Mouse (Mus musculus) hindbrain, embryonic 14.5 days (tissue): Measurements from ENCODE around the gene Tmem135. TPM values are rescaled to one million over a fixed set of nuclear protein-coding genes. Genes with fewer than 3 reads are reported as not detected.
A peak's percentile ranks its signal among the peaks of the same experiment; 100 is the strongest.

Source experiments
- ATAC-seq: fragments of 200-750 bp; cut with Nextera tagmentation; 2 replicates; pipeline ENCODE4 v1.8.0; 2017; ENCODE audit warnings: moderate number of reproducible peaks, mild to moderate bottlenecking, moderate TSS enrichment, moderate library complexity; ENCODE audit not compliant: low FRiP score
- DNase-seq: peaks from one replicate; pipeline ENCODE4 v3.0.0-alpha.2; 2015; ENCODE audit warnings: low spot score
- H3K27ac ChIP-seq: fragments of 300-500 bp; sonication (generic); 2 replicates; pipeline ENCODE4 v1.5.1; 2014; ENCODE audit warnings: mild to moderate bottlenecking, moderate library complexity
- H3K27me3 ChIP-seq: fragments of 300-500 bp; sonication (generic); 2 replicates; pipeline ENCODE4 v1.6.1; 2014; ENCODE audit warnings: mild to moderate bottlenecking, low read length, mixed read lengths; ENCODE audit not compliant: control insufficient read depth, insufficient read depth
- H3K36me3 ChIP-seq: fragments of 300-500 bp; sonication (generic); replicated peaks from 2 replicates; pipeline ENCODE4 v1.6.1; 2014; ENCODE audit not compliant: control insufficient read depth, insufficient read depth
- H3K4me1 ChIP-seq: fragments of 300-500 bp; sonication (generic); replicated peaks from 2 replicates; pipeline ENCODE4 v1.6.1; 2014; ENCODE audit warnings: antibody characterized with exemption, low read length, mixed read lengths; ENCODE audit not compliant: control insufficient read depth, insufficient read depth
- H3K4me2 ChIP-seq: fragments of 300-500 bp; sonication (generic); replicated peaks from 2 replicates; pipeline ENCODE4 v1.6.1; 2014; ENCODE audit warnings: mild to moderate bottlenecking, moderate library complexity
- H3K4me3 ChIP-seq: fragments of 300-500 bp; sonication (generic); replicated peaks from 2 replicates; pipeline ENCODE4 v1.5.1; 2014; ENCODE audit warnings: mild to moderate bottlenecking, low read length
- H3K9ac ChIP-seq: fragments of 300-500 bp; sonication (generic); 2 replicates; pipeline ENCODE4 v1.6.1; 2014
- H3K9me3 ChIP-seq: fragments of 300-500 bp; sonication (generic); 2 replicates; pipeline ENCODE4 v1.6.1; 2016; ENCODE audit warnings: low read length; ENCODE audit not compliant: control insufficient read depth
- WGBS: fragments of 180-500 bp; shearing (Covaris S2); extraction: QIAGEN DNeasy Blood & Tissue Kit; methylation state at CpG from one replicate; pipeline ENCODE4 v1.1.7; 2014; 5-methylcytosine and 5-hydroxymethylcytosine counted together
- polyA plus RNA-seq: library from polyadenylated mRNA; unstranded; fragments of >200 nt; fragmentation: Nextera tagmentation; extraction: Ambion mirVana; gene quantifications from 2 replicates; pipeline ENCODE4 v1.2.1, GENCODE M21; 2014

Gene Tmem135
- polyA plus RNA-seq, 1 experiment from 2014 or later: 32.7 TPM

DNA sequence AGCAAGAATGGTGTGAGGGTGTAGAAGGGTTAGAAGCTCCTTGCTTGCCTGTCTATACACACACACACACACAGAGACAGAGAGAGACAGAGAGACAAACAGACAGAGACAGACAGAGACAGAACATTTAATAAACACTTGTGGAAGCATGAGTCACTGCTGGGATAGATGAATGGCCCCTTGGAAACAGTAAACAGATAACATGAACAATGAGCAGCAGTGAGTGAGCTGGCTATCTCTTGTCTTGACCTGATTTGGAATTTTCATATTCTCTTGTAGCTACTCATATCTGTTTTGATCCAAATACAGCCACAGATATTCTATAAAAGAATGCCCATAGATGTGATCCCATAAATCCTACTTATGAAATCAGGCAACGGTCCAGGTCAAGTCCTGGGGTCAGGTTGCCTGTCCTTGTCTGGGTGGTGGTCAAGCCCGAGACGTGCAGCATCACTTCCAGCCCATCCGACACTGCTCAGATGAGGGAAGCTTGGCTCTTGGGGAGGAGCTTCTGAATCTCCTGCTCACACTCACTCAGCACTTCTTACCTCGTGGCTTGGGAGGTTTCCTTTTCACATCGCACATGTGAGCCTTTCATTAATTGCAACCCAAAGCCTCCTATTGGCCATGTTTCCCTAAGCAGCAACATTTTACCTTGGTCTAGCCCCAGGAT lies 32.3 kb downstream of the Tmem135 start:
- H3K9ac ChIP-seq: no peak overlapping the region
- DNase-seq (no peak), ATAC-seq (no peak)
- H3K36me3 ChIP-seq: no peaks in the 10 kb centered on the region
- peaks cover 5% of the 10 kb centered on the region; the same call in 1 of the 2 replicates for H3K27me3 ChIP-seq
- no peaks in the 10 kb centered on the region for H3K4me1 ChIP-seq
- WGBS: 80% methylated on average over 6 of the region's 6 CpGs
- no peaks in the 10 kb centered on the region for H3K9me3 ChIP-seq
- no peak overlapping the region for H3K4me3 ChIP-seq
- H3K4me2 ChIP-seq: no peak overlapping the region
- no peak overlapping the region for H3K27ac ChIP-seq

DNA sequence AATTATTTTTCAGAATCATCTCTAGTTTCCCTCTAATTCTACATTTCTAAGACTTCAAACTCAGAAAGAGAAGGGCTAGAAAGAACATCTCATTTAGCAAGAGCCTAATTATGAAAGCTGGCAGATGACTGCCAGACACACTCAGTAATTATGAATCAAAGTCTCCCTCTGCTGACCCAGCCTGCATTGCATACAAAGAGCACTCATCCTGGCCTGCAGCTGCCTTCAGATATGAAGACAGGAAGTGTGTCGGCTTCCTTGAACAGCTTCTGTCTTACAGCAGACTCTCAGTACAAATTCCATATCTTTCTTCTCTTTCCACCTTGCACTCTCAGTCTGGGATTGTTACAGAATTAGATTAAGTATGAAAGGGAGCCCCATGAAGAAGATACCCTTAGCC lies 33.1 kb downstream of the Tmem135 start:
- Histone ChIP-seq H3K27ac (no peak overlapping the region), H3K4me3 (no peak overlapping the region), H3K4me2 (no peak overlapping the region), H3K27me3 (peaks cover 5% of the 10 kb centered on the region; the same call in 1 of the 2 replicates), H3K36me3 (no peaks in the 10 kb centered on the region), H3K9me3 (no peaks in the 10 kb centered on the region), H3K4me1 (no peaks in the 10 kb centered on the region), H3K9ac (no peak overlapping the region)
- ATAC-seq (no peak), DNase-seq (peak; percentile 33)
- WGBS: 47% methylated on average over 1 of the region's 1 CpGs

DNA sequence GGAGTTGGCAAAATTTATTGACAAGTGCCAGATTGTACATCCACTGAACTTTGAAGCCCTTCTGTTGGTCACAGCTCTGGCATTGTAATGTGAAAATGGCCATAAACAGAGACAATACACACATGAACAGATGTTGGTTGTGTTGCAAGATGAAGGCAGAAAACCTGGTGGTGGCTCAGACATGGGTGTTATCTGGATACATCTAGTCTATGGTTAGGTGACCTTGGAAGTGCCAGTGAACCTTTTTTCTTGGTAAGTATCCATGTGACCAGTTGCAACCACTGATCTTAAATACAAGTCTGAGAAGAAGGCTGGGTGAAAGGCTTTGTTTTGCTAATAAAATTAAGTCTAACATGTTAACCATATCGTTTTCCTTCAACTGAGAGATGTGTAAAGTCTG lies 33.9 kb downstream of the Tmem135 start:
- H3K36me3 ChIP-seq: no peaks in the 10 kb centered on the region
- no peak overlapping the region for H3K9ac ChIP-seq
- no peak overlapping the region for H3K27ac ChIP-seq
- H3K4me1 ChIP-seq: no peaks in the 10 kb centered on the region
- DNase-seq (no peak), ATAC-seq (no peak)
- 87% methylated on average over 1 of the region's 1 CpGs for WGBS
- H3K27me3 ChIP-seq: peaks cover 5% of the 10 kb centered on the region; the same call in 1 of the 2 replicates
- H3K9me3 ChIP-seq: no peaks in the 10 kb centered on the region
- H3K4me3 ChIP-seq: no peak overlapping the region
- H3K4me2 ChIP-seq: no peak overlapping the region

DNA sequence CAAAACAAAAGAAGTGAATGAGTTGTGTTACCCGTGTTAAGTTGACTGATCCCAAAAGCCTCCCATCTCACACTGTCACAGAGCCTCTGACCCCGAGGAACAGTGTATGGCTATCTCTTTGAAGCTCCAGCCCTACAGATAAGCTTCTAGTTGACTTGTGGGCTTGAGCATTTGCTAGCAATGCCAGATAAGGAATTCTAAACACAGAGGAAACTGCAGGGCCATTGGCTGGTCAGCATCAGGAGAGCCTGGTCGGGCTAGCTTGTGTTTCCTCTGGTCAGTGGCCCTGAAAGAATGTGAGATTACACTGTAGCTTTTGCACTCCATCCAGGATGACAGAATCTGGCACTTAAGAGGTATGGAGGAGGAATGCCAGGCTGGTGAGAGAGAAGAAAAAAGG lies 36.4 kb downstream of the Tmem135 start:
- H3K9me3 ChIP-seq: no peaks in the 10 kb centered on the region
- WGBS: 44% methylated on average over 3 of the region's 3 CpGs
- no peak for ATAC-seq
- H3K4me2 ChIP-seq: no peak overlapping the region
- no peak overlapping the region for H3K9ac ChIP-seq
- H3K27ac ChIP-seq: no peak overlapping the region
- DNase-seq: no peak
- H3K4me1 ChIP-seq: no peaks in the 10 kb centered on the region
- no peak overlapping the region for H3K4me3 ChIP-seq
- H3K27me3 ChIP-seq: peaks cover 5% of the 10 kb centered on the region; the same call in 1 of the 2 replicates
- H3K36me3 ChIP-seq: no peaks in the 10 kb centered on the region

DNA sequence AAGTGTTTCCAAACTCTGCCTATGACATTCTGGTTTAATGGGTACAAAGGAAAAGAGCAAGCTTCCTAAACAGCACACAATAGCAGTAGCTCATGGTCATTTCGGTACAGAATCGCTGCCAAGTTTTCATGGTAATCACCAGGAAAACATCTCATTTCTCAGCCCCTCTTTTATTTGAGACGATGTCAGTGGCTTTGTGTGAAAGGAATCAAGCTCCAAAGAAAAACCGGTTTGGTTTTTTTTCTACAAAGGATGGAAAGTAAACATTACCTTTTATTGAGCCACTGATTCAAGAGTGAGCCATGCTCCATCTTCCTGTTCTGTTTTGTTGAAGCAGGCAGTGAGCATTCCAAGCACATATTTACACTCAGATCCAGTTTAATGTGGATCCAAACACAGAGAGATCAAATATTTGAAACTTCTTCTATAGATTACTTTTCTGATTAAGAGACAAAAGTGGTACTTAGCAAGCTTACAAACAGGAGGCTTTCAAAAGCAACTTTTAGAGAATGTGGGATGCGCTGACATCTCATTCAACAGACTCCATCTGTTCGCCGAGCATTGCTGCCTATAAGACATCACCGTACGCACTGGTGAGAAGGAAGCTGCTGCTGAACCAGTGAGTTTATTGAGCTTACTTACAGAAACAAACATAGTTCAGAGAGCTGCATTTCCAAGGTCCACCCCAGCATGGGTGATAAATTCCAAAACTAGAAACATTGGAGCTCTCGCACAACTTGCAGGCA lies 38.7 kb downstream of the Tmem135 start:
- H3K9ac ChIP-seq: no peak overlapping the region
- no peak overlapping the region for H3K27ac ChIP-seq
- 49% methylated on average over 10 of the region's 10 CpGs for WGBS
- peak; percentile 42 for DNase-seq
- H3K27me3 ChIP-seq: peaks cover 5% of the 10 kb centered on the region; the same call in 1 of the 2 replicates
- no peak for ATAC-seq
- no peaks in the 10 kb centered on the region for H3K36me3 ChIP-seq
- no peaks in the 10 kb centered on the region for H3K9me3 ChIP-seq
- H3K4me2 ChIP-seq: 0 out of 2 replicates have a peak overlapping the region, but pooled peaks have one; percentile 17
- no peak overlapping the region for H3K4me3 ChIP-seq
- no peaks in the 10 kb centered on the region for H3K4me1 ChIP-seq

DNA sequence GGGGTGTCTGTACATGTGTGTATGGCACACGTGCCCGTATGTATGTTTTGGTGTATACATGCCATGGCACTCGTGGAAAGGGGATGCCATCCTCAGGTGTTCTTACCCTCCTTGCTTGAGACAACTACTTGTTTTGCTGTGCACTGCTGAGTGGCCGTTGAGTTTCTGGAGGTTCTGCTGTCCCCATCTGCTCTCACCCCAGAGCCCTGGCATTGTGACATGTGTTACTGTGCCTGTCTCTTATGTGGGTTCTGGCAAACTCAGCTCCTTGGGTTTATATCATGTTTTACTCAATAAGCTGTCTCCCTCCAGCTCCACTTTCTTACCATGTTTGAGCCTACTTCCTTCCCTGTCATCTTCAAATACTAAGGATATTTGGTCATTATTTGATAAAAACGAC lies 40.0 kb downstream of the Tmem135 start:
- 90% methylated on average over 5 of the region's 5 CpGs for WGBS

DNA sequence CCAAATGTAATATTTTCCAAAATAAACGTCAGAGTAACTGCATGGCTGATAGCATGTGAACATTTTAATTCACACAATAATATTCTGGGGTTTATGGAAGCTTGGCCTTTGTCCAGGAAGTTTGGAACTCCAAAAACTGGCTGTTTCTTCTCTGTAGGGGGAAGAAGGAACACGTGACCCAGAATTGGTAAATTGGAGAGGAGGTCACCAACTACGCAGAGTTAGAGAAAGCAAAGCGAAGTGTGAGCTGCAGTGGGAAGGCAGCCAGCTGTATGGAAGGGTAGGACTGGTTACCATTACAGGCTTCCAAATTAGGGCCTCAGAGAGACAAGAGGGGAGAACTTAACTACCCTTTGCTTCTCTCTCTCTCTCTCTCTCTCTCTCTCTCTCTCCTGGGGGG lies 47.7 kb downstream of the Tmem135 start:
- H3K27me3 ChIP-seq: no peaks in the 10 kb centered on the region
- no peak overlapping the region for H3K27ac ChIP-seq
- H3K9ac ChIP-seq: no peak overlapping the region
- H3K36me3 ChIP-seq: no peaks in the 10 kb centered on the region
- DNase-seq (no peak), ATAC-seq (no peak)
- H3K4me1 ChIP-seq: no peaks in the 10 kb centered on the region
- 68% methylated on average over 4 of the region's 4 CpGs for WGBS
- no peak overlapping the region for H3K4me3 ChIP-seq
- H3K9me3 ChIP-seq: no peaks in the 10 kb centered on the region
- no peak overlapping the region for H3K4me2 ChIP-seq

More for the DNA sequence above, 40.0 kb downstream of the Tmem135 start:
- Histone ChIP-seq H3K9ac (no peak overlapping the region), H3K27me3 (peaks cover 5% of the 10 kb centered on the region; the same call in 1 of the 2 replicates), H3K4me2 (no peak overlapping the region), H3K36me3 (no peaks in the 10 kb centered on the region), H3K27ac (no peak overlapping the region), H3K4me3 (no peak overlapping the region), H3K4me1 (no peaks in the 10 kb centered on the region), H3K9me3 (no peaks in the 10 kb centered on the region)
- DNase-seq: no peak
- no peak for ATAC-seq

DNA sequence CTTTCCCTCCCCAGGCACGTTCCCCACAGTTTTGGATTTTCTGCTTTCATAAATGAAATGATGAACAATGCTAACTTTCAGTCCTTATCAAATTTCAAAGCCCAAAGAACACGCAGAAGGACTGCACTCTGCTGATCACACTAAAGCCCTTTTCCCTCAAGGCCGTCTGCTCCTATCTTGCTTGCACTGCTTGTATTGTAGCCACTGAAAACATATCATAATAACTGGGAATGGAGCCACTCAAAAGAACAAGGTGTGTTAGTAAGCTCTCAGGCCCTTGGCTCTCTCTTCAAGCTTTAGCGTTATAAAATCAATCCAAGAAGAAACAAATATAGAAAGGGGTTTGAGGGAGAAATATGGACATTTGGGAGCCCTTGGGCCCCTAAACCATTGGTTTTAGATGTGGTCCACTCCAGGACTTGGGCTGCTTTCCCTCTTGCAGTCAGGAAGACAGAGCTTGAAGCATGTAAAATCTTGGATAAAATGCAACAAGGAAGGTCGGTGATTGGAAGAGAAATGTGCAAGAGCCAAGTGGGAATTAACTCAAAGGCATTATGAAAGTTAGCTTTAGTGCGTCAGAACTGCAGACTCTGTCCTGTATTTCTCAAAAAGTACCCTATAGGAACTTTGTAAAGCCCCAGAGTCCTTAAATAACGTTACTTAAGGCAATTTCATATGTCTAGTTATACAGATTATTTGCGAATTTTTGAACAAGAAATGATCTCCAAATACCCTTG lies 48.3 kb downstream of the Tmem135 start:
- DNase-seq: no peak
- H3K27me3 ChIP-seq: no peaks in the 10 kb centered on the region
- no peak overlapping the region for H3K27ac ChIP-seq
- H3K9ac ChIP-seq: no peak overlapping the region
- H3K36me3 ChIP-seq: no peaks in the 10 kb centered on the region
- no peak for ATAC-seq
- no peak overlapping the region for H3K4me2 ChIP-seq
- H3K9me3 ChIP-seq: no peaks in the 10 kb centered on the region
- no peak overlapping the region for H3K4me3 ChIP-seq
- no peaks in the 10 kb centered on the region for H3K4me1 ChIP-seq
- WGBS: 86% methylated on average over 8 of the region's 8 CpGs

DNA sequence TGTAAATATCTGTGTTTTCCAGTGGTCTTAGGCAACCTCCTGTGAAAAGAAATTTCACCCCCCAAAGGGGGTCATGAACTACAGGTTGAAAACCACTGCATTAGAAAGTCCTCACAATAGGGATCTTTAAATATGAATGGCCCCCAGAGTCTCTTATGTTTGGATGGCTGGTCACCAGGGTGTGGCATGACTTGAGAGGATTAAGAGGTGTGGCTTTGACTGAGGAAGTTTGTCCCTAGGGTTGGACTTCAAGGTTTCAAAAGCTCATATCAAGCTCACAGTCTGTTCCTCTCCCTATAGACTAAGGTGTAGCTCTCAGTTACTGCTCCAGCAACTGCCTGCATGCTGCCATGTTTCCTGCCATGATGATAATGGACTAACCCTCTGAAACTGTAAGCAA lies 62.0 kb downstream of the Tmem135 start:
- DNase-seq: no peak
- no peak for ATAC-seq

More for the DNA sequence above, 62.0 kb downstream of the Tmem135 start:
- Histone ChIP-seq H3K27me3 (no peaks in the 10 kb centered on the region), H3K9me3 (no peaks in the 10 kb centered on the region), H3K27ac (no peak overlapping the region), H3K9ac (no peak overlapping the region), H3K4me2 (no peak overlapping the region), H3K36me3 (no peaks in the 10 kb centered on the region), H3K4me1 (peaks cover 16% of the 10 kb centered on the region), H3K4me3 (no peak overlapping the region)
